Comparison of ENCODE assay signal across 19 mouse cellular contexts in the genomic region with DNA sequence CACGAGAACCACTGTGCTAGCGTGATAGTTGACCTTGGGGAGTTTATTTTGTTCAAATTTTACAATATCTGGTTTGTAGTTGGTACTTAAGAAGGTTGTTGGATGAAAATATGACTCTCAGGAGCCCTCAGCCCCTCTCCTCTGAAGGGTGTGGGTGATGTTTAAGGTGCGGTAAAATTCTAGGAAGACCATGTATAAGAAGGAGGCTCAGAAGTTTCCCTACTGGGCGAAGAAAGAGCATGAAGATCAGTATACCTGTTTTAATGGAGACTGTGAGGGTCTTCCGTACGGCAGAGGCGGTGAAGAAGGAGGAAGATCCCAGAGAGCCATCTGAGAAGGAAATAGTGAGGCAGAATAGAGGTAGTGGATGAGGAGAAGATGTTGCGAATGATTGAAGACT. TPM values are rescaled to one million over a fixed set of nuclear protein-coding genes. Genes with fewer than 3 reads are reported as not detected.
DNase-seq lines count a peak whose midpoint lies in the region; ATAC-seq lines count a peak whose summit lies in the region.
"Had no signal": no experiment of that assay in that cellular context is flagged by ENCODE, and none has a peak within 500 bp of the region (broad histone marks: within the 10 kb centered on the region; RNA-seq: fewer than 3 reads in every experiment).

No protein-coding gene starts in this region.

- intact Hi-C loops in heart, postnatal 25 days (cut with DNase I) = no loop called here

- no peaks in the 10 kb centered on the region for H3K36me3 ChIP-seq in midbrain, embryonic 11.5 days (ENCODE audit: control insufficient read depth, insufficient read depth, low read length)
- no peaks in the 10 kb centered on the region for H3K36me3 ChIP-seq in midbrain, embryonic 14.5 days (ENCODE audit: control insufficient read depth, insufficient read depth, low read length)
- H3K36me3 ChIP-seq: G1E had no signal

- peaks cover 12% of the 10 kb centered on the region for H3K4me1 ChIP-seq in midbrain, embryonic 11.5 days (ENCODE audit: control insufficient read depth, insufficient read depth, low read length)
- H3K4me1 ChIP-seq in midbrain, embryonic 14.5 days (ENCODE audit: control insufficient read depth, insufficient read depth, low read length) = no peaks in the 10 kb centered on the region

- 91% methylated on average over 8 of the region's 8 CpGs for WGBS in midbrain, embryonic 11.5 days
- 97% methylated on average over 8 of the region's 8 CpGs for WGBS in midbrain, embryonic 14.5 days

- no peak overlapping the region for H3K9ac ChIP-seq in midbrain, embryonic 11.5 days (ENCODE audit: low read length)
- H3K9ac ChIP-seq in midbrain, embryonic 14.5 days (replicated peaks; ENCODE audit: low read length) = no peak overlapping the region

- H3K4me2 ChIP-seq in midbrain, embryonic 11.5 days = no peak overlapping the region
- no peak overlapping the region for H3K4me2 ChIP-seq in midbrain, embryonic 14.5 days (ENCODE audit: low read length)

- peak; percentile 54 for DNase-seq in heart, adult 11 months
- DNase-seq in heart, postnatal 25 days (ENCODE audit: low spot score) = no peak
- DNase-seq in midbrain, embryonic 11.5 days (ENCODE audit: low spot score, missing footprints) = peak; percentile 56
- DNase-seq in midbrain, embryonic 14.5 days = no peak
- DNase-seq: adrenal gland, adult 2 months; adrenal gland, adult 8-10 months; adrenal gland, postnatal 10 days; adrenal gland, postnatal 14 days; adrenal gland, postnatal 25 days; adrenal gland, postnatal 36 days; B cell, adult 2 months; cerebellum, adult 11 months; cerebellum, adult 11-12 months; cerebellum, adult 18-20 months had no signal

- no peaks in the 10 kb centered on the region for H3K9me3 ChIP-seq in midbrain, embryonic 11.5 days (ENCODE audit: control insufficient read depth, low read length)
- no peaks in the 10 kb centered on the region for H3K9me3 ChIP-seq in midbrain, embryonic 14.5 days (ENCODE audit: control insufficient read depth, low read length)
- H3K9me3 ChIP-seq: G1E had no signal

- no peak overlapping the region for H3K4me3 ChIP-seq in midbrain, embryonic 11.5 days (ENCODE audit: low read depth, low read length)
- no peak overlapping the region for H3K4me3 ChIP-seq in midbrain, embryonic 14.5 days (replicated peaks; ENCODE audit: low read depth, low read length)

- no peak for ATAC-seq in midbrain, embryonic 11.5 days (ENCODE audit: low FRiP score)
- ATAC-seq in midbrain, embryonic 14.5 days (ENCODE audit: low FRiP score, low TSS enrichment) = no peak
- ATAC-seq: activated CD4-positive, CD25-positive, alpha-beta regulatory T cell, adult 4 months; CD4-positive, CD25-positive, alpha-beta regulatory T cell, adult 4 months; Patski had no signal

- no peak overlapping the region for H3K27ac ChIP-seq in midbrain, embryonic 11.5 days (ENCODE audit: low read depth, low read length)
- H3K27ac ChIP-seq in midbrain, embryonic 14.5 days (replicated peaks; ENCODE audit: low read depth, low read length) = no peak overlapping the region

- no peaks in the 10 kb centered on the region for H3K27me3 ChIP-seq in midbrain, embryonic 11.5 days (ENCODE audit: control insufficient read depth, insufficient read depth, low read length)
- H3K27me3 ChIP-seq in midbrain, embryonic 14.5 days (ENCODE audit: control insufficient read depth, insufficient read depth, low read length) = no peaks in the 10 kb centered on the region
- H3K27me3 ChIP-seq: CH12.LX, Patski had no signal

RNA-seq across cellular contexts. Expression of a gene that starts 38.0 kb away (rescaled TPM):
- under 1 TPM in 1 of 2 experiments, not detected in 1; 0.13 TPM for total RNA-seq in heart, postnatal 25 days (2021)
- polyA plus RNA-seq in midbrain, embryonic 11.5 days (2014; fragmentation: Nextera tagmentation; extraction: Ambion mirVana) = 0.78 and 1.7 TPM in 2 replicates
- 0.51 and 0.83 TPM in 2 replicates for polyA plus RNA-seq in midbrain, embryonic 14.5 days (2014; fragmentation: Nextera tagmentation; extraction: Ambion mirVana)
- polyA plus RNA-seq: activated CD4-positive, CD25-positive, alpha-beta regulatory T cell, adult 4 months; CD4-positive, CD25-positive, alpha-beta regulatory T cell, adult 4 months had no signal

Comparison
In these comparisons a context has a peak if more than half of its experiments do, and no peak if none do; other contexts are left out.
1. DNase-seq: peak in heart, adult 11 months (single experiment) and midbrain, embryonic 11.5 days (single experiment); none in heart, postnatal 25 days (single experiment) and midbrain, embryonic 14.5 days (single experiment).